Mouse (Mus musculus) frontal cortex, postnatal 36 days (tissue): ENCODE results near the gene Ranbp3.
A peak's percentile ranks its signal among the peaks of the same experiment; 100 is the strongest.
"Not testable (repeated sequence)": the region's sequence is repeated elsewhere in the genome, so short reads cannot be mapped to it uniquely, and the experiment has no call there.

Experiments
- DNase-seq, 2 experiments: peaks; one replicate each; pipeline ENCODE4 v3.0.0; 2022; ENCODE audit warnings: low spot score in 2 of 2

Ranbp3 gene

DNA sequence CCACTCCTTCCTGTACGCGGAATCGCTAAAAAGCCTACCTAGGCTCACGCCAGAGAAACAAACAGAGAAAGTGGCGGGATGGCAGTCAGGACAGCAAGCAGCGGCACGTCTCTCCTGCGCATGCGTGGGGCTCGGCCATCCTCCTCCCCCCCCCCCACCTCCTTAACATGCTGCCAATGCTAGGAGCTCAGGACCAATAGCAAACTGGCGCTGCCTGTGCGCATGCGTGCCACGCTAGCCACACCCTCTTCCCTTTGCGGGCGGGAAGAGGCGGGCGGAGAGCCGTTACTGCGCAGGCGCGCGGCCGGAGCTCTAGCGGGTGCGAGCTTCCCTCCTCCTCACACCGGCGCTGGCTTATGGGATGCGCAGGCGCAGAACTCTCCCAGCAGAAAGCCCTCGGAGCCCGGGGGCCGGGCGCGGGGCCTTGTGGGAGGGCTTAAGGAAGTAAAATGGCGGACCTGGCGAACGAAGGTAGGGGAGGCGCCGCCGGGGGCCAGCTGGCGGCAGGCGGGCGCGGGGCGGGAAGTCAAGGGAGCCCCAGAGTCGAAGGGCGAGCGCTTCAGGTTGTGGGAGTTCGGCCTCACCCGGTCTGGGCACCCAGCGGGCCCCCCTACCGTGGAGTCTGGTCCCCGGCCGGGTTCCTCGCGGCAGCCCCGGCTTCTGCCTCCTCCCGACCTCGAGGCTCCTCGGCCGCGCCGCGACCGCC, at the start of gene Ranbp3:
Ranbp3 (plus strand) TSS at position 354 of the 706 bp plus-strand sequence.
- peak; percentile 99 for DNase-seq

DNA sequence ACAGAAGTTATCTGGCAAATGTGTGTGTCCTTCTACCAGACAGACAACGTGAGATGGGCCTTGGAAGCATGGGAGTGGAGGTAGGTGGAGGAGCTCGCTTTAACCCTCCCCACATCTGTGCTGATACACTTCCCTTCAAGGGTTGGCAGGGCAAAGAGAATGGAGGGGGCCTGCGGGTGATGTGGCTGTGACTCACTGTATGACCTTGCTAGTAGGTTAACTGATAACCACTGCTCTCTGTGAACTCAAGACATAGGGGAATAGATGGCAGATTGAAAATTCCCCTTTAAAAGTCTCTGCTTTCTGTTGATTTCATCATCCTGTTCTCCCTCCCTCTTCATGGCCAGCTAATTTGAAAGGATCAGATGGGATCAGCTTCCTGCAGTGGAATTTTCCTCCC, 47.6 kb upstream of the Ranbp3 start:
- DNase-seq = no peak

DNA sequence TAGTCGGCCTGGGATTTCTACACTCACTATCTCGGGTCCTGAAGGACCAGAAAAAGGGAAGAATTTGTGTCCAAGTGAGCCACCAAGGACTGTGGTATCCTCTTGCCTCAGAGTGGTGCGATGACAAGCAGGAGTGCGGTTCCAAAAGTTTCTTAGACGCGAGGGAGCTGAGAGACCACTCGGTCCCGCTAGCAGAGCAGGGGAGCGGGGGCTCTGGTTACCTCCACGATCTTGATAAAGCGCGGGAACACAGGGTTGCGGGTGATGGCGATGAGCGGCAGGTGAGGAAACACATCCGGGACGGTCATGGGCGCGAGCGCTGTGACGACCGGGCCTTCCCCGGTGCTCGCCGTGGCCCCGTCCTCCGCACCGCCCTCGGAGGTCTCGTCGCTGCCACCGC, 46.8 kb upstream of the Ranbp3 start:
- no peak for DNase-seq

DNA sequence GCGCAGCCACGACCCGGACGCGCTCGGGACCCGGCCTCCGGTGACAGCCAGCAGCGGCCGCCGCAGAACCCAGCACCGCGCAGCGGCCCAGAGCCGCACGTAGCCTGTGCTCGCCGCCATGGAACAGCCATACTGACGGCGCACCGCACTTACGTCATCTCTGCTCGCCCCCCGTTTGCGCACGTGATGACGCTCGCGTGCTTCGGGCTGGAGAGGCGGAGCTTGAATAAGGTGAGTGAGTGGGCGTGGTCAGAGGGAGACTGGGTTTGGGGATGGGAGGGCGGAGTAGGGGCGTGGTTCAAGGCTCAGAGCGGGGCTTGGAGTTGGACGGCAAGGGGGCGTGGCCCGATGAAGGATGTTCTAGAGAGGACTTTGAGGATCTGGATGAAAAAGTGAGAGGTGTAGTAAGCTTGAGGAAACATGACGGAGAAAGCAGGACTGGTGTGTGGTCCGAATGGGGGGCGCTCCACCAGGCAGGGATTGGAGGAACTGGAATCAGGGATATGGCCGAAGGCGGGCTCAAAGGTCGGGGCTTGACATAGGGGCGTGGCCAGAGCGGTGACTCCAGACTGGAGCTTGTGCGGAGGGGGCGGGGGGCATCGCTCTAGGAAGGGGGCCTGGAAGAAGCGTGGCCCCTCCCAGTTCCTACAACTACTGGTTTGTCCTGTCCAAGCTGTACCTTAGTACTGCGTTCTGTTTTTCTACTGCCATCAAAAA, 46.2 kb upstream of the Ranbp3 start, which contains the start of gene Lonp1:
Lonp1 (minus strand) TSS at position 134 of the 717 bp plus-strand sequence.
- DNase-seq = peak; percentile 93 to 98

DNA sequence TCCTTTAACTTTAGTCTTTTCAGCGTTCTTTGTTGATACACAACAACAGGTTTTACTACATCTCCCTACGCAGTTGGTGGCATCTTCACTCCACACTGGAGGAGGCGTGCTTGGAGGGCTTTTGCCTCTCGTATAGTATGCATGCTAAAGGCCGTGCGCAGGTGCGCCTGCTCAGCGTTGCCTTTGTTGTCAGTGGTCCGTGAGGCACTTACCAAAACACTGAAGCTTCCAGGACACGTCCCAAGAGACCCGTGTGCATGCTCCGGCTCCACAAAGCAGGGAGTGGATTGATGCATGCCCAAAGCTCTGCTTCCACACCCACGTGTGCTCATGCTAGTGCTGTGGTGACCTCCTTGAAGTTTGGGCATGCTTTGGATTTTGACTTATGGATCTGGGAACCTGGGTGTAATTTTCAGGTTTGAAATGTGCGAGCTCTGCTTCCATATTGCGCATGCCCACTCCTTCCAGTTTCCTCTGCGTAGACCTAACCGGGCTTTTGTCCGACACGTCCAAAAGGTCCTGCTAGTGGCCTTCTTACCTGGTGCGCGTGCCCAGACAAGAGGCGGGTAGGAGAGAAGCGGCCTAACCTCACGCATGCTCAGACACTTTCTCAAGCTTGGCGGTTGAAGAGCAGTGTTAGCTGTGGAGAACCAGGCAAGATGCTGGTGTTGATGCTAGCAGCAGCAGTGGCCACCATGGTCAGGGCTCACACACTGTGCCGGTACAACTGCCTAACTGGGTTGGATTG, 45.4 kb upstream of the Ranbp3 start, which contains the start of gene Catsperd:
Catsperd (plus strand) TSS at position 614 of the 748 bp plus-strand sequence.
- DNase-seq = no peak

DNA sequence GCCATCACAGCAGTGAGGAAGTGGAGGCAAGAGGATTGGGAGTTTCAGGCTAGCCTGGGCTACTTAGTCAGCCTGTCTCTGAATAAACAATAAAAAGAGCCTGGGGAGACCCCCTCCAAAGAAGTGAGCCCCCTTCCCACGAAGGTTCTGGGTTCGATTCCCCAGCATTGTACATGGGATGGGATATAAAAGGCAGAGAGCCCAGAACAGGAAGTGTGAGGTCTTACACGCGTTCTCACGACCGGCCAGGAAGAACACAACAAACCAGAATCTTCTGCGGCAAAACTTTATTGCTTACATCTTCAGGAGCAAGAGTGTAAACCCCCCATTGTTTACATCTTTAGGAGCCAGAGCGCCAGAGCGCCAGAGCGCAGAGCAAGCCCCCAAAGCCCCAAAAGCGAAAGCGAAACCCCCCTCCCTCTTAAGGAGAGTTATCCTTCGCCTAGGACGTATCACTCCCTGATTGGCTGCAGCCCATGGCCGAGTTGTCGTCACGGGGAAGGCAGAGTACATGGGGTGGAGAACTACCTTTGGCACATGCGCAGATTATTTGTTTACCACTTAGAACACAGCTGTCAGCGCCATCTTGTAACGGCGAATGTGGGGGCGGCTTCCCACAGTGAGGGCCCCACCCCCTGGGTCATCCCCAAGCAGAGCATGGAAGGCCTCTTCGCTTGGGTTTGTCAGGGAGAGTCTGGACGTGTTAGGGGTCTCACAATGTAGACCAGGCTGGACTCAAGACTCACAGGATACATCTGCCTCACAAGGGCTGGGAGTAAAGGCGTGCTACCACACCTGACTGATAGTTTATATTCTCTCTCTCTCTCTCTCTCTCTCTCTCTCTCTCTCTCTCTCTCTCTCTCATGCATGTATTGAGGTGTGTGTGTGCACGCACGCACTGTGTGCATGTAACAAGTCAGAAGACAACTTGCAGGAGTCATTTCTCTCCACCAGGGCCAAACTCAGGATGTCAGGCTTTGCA, 43.0 kb upstream of the Ranbp3 start:
- DNase-seq = not testable (repeated sequence)

DNA sequence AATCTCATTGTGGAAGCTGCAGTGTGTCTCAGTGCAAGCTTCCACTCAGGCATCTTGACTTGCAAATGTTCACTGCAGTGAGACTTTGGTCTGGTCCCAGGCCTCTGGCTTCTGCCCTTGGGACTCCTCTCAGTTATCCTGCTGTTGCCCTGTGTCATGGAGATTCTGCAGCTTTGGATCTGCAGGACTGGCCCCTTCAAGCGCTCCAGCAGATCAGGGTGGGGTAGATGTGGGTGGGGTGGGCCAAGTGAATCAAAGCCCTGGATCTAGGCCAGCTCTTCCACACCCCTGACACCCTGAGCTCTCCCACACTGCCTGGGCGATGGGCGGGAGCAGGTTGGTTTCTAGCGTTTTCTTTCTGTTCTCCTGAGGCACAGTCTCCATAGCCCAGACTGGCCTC, 41.3 kb upstream of the Ranbp3 start:
- no peak for DNase-seq

DNA sequence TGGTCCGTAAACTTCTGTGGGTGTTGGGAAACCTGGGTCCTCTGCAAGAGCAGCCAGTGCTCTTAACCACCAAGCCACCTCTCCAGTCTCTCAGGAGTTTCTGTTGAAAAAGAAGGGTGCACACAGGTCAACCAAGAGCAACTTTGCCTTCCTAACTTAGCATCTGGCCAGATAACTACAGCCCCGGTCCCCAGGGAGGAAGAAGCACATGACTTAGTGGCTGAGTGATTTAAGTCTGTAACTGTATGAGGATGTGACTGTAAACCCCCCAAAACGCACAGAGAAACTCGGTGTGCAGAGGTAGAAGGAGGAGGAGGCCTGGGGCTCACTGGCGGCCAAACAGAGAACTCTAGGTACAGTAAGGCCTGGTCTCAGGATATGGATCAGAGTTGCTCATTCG, 39.1 kb upstream of the Ranbp3 start:
- DNase-seq = no peak

DNA sequence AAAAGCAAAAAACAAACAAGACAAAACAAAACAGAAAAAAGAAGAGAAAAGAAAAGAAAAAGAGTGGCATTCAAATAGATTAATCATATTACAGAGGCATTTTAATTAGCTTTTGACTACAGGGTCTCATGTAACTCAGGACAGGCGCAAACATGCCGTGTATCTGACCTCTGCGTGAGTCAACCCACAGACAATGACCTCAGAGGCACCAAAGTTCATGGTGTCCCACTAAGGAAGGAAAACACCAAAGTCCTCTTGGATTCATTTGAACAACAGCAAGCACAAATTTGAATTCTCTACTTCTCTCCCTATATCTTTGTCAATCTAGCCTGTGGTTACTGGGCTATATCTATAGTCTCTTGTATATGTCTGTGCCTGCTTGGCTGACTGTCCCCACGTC, 29.9 kb upstream of the Ranbp3 start:
- no peak for DNase-seq

DNA sequence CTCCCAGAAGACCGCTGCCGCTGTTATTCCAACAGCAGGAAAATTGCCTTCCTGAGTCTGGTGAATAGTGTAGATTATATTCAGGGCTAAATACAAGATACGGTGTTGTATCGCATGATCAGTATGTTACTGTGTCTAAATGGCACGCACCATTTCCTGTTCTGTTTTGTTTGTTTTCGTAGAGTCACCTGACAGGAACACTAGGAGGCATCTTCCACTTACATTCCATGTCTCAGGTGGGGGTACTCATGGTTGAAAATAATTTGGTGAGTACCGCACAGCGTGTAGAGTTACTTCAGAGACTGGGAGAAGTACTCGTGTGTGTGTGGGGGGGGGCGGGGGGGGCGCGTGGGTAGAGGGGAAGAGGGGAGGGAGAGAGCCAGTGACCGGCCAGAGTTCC, 25.5 kb upstream of the Ranbp3 start:
- DNase-seq = no peak

DNA sequence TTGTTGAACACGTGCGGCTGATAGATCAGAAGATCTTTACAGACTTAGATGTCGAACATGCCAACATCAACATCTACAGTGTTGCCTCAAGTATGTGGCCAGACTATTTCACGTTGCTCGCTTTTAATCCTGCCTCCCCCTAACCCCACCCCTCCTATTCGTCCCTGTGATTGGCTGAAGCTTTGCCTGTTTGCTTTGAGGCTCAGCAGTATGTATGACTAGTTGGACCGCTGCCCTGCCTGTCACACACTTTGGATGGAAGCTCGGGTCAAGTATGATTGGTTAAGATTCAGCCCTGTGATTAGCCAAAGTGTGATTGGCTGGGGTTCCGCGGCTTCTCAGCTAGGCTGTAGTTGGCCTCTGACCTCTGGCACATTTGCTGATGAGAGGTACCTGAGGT, 21.3 kb upstream of the Ranbp3 start:
- no peak for DNase-seq

DNA sequence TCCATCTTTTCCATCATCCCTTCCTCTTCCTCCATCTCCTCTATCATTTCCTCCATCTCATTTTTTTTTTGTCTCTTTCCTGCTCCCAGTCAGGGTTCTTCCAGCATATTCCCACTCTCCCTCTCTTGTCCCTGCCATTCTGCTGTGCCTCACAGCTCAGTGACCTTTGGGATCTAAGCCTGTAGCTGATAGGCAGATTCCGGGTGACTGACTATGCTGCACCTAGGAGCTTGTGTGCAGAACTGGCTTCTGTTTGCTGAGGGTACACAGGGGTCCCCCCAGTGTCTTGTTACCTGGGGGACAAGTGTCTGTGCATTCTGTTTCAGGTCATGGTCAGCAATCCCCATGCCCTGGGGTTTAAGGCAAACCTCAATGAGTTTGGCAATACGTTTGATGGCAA, 18.3 kb upstream of the Ranbp3 start:
- no peak for DNase-seq

DNA sequence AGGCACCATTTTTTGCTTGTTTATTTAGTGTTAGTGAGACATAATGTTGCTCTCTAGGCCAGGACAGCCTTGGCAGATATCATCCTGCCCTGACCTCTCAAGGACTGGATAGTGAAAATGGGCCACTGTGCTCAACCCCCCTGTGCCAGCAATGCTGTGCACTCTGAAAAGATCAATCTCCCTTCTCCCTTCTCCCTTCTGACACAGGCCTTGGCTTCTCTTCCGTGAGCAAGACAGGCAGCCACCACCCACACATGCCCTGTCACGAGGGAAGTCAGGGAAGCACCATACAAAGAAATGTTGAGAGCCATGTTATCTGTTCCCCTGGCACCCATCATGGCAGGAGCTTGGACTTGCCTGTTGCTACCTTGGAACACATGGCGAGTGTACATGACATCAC, 17.8 kb upstream of the Ranbp3 start:
- no peak for DNase-seq

DNA sequence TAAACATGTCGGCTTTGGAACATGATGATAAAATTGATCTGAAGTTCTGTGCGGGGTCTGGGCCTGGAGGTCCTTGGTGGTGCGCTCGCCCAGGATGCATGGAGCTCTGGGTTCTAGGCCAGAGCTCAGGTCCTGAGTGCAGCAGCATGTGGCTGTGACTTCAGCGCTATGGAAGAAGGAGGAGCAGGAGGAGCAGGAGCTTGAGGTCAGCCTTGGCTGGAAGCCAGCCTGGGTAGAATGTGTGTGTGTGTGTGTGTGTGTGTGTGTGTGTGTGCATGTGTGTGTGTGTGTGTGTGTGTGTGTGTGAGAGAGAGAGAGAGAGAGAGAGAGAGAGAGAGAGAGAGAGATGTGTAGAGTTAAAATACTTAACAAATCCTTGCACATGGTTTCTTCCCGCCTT, 16.9 kb upstream of the Ranbp3 start:
- no peak for DNase-seq

DNA sequence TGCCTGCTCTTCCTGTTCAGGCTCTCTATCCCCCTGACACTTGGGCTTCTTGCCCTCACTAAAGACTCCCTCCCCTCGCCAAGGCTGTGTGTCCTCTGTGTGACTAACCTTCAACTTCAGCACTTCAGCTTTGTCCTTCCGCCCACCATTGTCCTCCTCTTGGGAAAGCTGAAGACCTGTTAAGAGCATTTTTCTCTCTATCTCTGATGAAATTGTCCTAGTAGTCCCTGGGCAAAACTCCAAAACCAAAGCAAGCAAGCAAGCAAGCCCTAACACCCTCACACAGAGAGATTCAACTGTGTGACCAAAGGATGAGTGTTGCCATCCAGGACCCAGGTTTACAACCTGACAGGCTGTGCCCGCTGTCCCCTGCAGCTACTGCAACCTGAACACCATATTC, 9.4 kb upstream of the Ranbp3 start:
- DNase-seq = no peak

DNA sequence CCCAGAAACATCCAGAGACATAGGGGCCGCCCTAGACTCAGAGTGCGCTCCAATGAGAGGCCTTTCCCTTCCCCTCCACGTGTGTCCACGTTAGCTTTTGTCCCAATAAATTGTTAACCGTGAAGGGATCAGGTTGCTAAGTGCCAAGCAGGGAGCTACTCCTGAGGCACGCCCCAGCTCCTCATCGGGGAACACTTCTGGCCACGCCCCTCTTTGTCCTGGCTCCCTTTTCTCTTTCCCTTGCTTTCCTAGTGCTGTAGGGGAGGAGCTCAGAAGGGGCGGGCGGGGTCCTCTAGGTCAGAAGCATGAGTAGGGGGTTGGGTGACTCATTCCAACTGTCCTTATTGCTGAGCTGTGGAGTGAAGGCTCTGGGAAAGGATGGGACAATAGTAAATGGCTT, 8.8 kb upstream of the Ranbp3 start:
- DNase-seq = no peak

DNA sequence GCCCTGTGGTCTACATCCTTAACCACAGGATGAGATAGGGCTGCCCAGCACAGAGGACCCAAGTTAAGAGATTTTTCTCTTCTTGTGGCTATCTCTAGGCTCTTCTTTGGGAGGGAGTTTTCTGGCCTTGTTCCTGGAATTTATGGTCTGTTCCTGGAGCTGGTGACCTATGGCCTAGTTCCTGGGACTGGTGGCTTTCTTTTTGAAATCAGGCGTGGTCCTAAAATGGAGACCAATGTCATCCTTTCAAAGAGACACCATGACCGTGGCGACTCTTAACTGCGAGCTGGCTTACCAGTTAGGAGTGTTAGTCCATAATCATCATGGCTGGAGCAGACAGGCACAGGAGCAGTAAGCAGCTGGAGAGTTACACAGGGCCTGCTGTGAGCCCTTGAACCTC, 6.7 kb upstream of the Ranbp3 start:
- no peak for DNase-seq

DNA sequence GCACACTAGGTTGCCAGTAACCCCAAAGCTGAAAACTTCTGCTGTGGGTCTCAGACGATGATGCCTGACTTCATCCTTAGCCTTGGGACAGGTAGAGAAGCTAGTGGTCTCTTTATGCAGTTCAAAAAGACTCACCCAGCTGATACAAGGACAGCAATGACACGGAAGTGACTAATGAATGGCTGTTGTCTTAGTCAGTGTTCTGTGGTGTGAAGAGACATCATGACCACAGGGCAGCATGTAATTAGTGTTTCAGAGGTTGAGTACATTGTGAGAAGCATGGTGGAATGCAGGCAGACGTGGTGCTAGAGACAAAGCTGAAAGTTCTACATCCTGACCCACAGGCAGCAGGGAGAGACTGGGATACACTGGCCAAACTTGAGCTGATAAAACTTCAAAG, 5.5 kb upstream of the Ranbp3 start:
- DNase-seq = no peak

DNA sequence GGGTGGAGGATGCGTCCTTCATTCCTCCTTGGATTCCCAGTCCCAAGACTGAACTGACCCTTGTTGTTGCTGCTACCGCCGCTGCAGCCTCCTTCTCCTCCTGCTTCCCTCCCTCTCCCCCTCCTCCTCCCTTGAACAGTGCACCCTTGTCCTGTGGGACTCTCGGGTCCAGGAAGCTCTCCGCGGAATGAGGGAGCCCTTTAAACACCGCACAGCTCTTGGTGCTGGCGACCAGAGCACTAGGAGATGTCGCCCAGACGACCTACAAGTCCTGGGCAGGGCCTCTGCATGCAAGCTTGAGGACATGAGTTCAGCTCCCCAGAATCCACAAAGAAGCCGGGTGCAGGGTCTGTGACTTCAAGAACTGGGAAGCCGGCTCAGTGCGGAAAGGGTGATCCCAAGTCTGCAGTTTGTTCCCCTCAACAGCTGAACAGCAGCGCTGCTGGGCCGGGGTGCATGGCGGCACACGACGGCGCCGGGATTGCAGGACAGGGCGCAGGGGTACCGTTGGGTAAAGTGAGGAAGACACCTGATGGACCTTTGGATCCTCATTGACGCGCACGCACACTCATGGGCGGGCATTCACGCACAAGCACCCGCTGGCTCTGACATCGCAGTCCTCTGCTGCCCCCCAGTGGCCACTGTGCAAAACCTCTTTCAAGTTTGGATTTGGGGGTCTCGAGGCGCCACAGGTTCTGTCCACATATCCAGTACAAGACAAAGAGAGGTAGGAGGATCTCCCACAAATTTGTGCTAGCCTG, 4.5 kb upstream of the Ranbp3 start:
- DNase-seq = peak; percentile 75 to 81

DNA sequence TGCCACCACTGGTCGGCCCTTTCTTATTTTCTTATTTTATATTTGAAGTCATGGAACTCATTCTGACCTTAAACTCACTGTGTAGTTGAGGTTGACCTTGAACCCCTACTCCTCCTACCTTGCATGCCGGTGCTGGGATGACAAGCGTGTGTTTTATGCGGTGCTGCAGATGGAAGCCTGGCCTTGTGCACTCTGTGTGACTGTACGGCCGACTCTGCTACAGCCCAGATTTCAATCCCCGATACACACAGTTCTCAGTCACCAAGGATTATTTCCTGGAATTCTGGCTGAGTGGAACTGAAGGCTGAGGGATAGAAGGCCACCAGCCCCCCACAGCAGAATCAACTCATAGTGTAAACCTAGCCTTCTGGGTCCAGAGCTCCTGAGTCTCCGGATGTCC, 3.3 kb upstream of the Ranbp3 start:
- no peak for DNase-seq
